Comparison of ENCODE assay signal across 29 mouse cellular contexts in the genomic region with DNA sequence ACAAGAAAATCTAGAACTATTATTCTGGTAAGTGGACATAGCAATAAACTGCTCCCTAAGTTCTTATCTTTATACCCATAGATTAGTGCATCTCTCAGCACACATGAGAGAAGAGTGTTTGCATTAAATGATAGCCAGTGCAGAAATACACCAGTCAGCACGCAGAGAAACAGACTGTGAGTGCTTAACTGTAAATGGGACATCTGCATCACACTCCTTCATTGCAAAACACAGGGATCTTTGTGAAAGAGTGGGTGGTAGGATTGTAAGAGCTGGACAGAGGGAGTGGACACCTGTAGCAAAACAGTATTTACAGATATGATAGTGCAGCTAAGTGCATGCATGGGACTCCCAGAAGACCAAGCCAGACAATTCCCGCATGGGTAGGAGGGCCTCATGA.
"Had no signal": no experiment of that assay in that cellular context is flagged by ENCODE, and none has a peak within 500 bp of the region (broad histone marks: within the 10 kb centered on the region; RNA-seq: fewer than 3 reads in every experiment).

No protein-coding gene starts in this region.

- H3K36me3 ChIP-seq: embryonic facial prominence, embryonic 10.5 days; embryonic facial prominence, embryonic 12.5 days; embryonic facial prominence, embryonic 13.5 days; embryonic facial prominence, embryonic 15.5 days; forebrain, embryonic 10.5 days; forebrain, embryonic 12.5 days; forebrain, embryonic 15.5 days had no signal

- DNase-seq: cerebellum, adult 2 months; cerebellum, adult 8-10 months; cerebellum, adult 9-10 months; cerebellum, adult 9-11 months; cerebellum, postnatal 10 days; cerebellum, postnatal 14 days; cerebellum, postnatal 25 days; cerebellum, postnatal 36 days; embryo, embryonic 11 days; forebrain, postnatal 0 days; gastrocnemius, adult 2 months; gastrocnemius, postnatal 10 days; gastrocnemius, postnatal 14 days; gastrocnemius, postnatal 25 days; gastrocnemius, postnatal 36 days; heart, adult 11 months; heart, adult 18-20 months; heart, adult 2 months had no signal

- H3K27me3 ChIP-seq: embryonic facial prominence, embryonic 12.5 days; embryonic facial prominence, embryonic 13.5 days; embryonic facial prominence, embryonic 15.5 days; forebrain, embryonic 15.5 days had no signal

- H3K9me3 ChIP-seq: embryonic facial prominence, embryonic 10.5 days; embryonic facial prominence, embryonic 12.5 days; embryonic facial prominence, embryonic 13.5 days; embryonic facial prominence, embryonic 15.5 days; forebrain, embryonic 10.5 days; forebrain, embryonic 12.5 days; forebrain, embryonic 13.5 days; forebrain, embryonic 15.5 days had no signal

- H3K9ac ChIP-seq: embryonic facial prominence, embryonic 12.5 days; embryonic facial prominence, embryonic 13.5 days; embryonic facial prominence, embryonic 15.5 days; forebrain, embryonic 12.5 days; forebrain, embryonic 13.5 days; forebrain, embryonic 15.5 days; forebrain, postnatal 0 days had no signal

- H3K4me2 ChIP-seq: embryonic facial prominence, embryonic 12.5 days; embryonic facial prominence, embryonic 13.5 days; embryonic facial prominence, embryonic 15.5 days; forebrain, embryonic 12.5 days; forebrain, embryonic 13.5 days; forebrain, embryonic 15.5 days had no signal

- H3K4me3 ChIP-seq: embryonic facial prominence, embryonic 10.5 days; embryonic facial prominence, embryonic 12.5 days; embryonic facial prominence, embryonic 13.5 days; embryonic facial prominence, embryonic 15.5 days; erythroblast, embryonic 14.5 days; forebrain, embryonic 10.5 days; forebrain, embryonic 12.5 days; forebrain, embryonic 13.5 days; forebrain, embryonic 15.5 days; gastrocnemius, adult 2 months; heart, adult 2 months had no signal

- ATAC-seq: forebrain, embryonic 13.5 days; forebrain, embryonic 14.5 days; forebrain, embryonic 15.5 days; forebrain, embryonic 16.5 days; forebrain, postnatal 0 days had no signal

- H3K4me1 ChIP-seq: embryonic facial prominence, embryonic 10.5 days; embryonic facial prominence, embryonic 12.5 days; embryonic facial prominence, embryonic 13.5 days; embryonic facial prominence, embryonic 15.5 days; forebrain, embryonic 10.5 days; forebrain, embryonic 12.5 days; forebrain, embryonic 13.5 days; forebrain, embryonic 15.5 days had no signal

- H3K27ac ChIP-seq: embryonic facial prominence, embryonic 10.5 days; embryonic facial prominence, embryonic 12.5 days; embryonic facial prominence, embryonic 13.5 days; embryonic facial prominence, embryonic 15.5 days; forebrain, embryonic 10.5 days; forebrain, embryonic 12.5 days; forebrain, embryonic 13.5 days; forebrain, embryonic 15.5 days; gastrocnemius, adult 2 months; heart, adult 2 months had no signal
